Mouse (Mus musculus) liver, postnatal 0 days (tissue): Measurements from ENCODE around the gene Vamp1.

ENCODE experiments used
- CTCF ChIP-seq: sonication (generic); IDR thresholded peaks from 2 replicates; pipeline ENCODE4 v1.5.1; 2016; ENCODE audit warnings: antibody characterized with exemption, low read depth
- EP300 ChIP-seq: IDR thresholded peaks from 2 replicates; pipeline ENCODE4 v1.6.1; 2016; ENCODE audit warnings: antibody characterized with exemption, low read depth, mild to moderate bottlenecking

DNA sequence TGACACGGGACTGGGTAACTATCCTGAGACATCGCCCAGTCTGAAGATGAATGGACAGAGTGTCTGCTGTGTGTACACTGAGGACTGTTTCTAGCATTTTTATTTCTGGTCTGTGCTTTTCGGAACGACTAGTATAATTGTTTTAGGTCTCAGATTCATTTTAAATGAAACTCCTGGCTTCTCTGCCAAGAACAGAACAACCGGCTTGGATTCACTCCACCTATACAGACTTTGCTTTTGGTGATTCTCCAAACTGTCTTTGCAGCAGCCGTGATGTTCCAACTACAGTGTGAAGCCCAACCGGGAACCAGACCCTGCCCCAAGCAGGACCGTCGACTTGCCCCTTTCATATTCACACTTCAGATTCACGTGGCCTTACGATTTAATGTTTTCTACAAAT lies 2.5 kb downstream of the Vamp1 start:
- TF ChIP-seq CTCF (no peak), EP300 (no peak)
